Mouse (Mus musculus): ENCODE results near the gene Eps8l3. TPM values are rescaled to one million over a fixed set of nuclear protein-coding genes. Genes with fewer than 3 reads are reported as not detected.
"Not testable (repeated sequence)": the region's sequence is repeated elsewhere in the genome, so short reads cannot be mapped to it uniquely, and the experiment has no call there.

Gene Eps8l3
- polyA plus RNA-seq, 1 experiment: not detected

DNA sequence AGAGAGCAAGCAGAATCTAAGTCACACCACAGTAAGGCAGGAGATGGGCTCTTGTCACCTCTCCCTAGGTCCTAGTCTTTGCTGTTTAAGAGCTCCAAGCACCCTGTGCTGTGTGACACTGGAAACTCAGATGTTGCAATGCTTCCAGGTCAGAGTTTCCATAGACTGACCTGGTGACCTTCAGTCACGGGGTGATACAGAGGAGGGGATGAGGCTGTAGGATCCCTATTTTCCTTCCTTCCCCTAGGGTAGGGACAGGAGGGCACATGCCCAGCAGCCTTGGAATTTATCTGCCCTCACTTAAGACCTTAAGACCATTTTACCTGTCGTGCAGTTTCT, 27.4 kb upstream of the Eps8l3 start:
- no peak overlapping the region for H3K27ac ChIP-seq (ENCODE audit: insufficient read depth, low read depth, low read length)

DNA sequence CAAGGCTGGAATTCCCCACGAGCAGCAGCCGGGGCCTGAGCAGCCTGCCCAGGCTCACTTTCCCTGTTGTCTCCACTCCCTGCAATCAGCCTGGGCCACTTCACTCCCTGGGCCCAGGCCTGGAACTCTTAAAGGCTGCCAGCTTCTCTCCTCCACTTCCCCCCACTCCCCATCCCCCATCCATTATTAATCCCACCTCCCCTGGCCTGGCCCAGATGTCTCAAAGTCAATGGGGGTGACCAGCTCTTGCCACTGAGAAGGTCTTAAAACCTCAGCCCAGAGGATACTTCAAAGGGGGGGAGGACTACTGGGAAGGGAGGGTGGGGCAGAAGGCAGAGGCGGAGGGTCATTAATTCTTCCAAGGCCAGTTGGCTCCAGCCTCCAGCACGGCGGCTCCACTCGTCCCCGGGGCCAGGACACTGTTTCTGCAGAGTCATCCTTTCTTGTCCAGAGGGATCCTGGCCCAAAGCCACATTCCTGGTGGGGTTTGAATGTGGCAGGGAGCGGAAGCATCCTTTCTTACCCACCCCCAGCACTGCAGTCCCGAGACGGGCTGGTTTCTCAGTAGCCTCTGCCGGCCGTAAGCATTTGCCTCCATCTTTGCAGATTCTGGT, 26.5 kb upstream of the Eps8l3 start:
- Histone ChIP-seq H3K4me3 (ENCODE audit: insufficient read depth, low read length) (no peak overlapping the region), H3K4me1 (ENCODE audit: control insufficient read depth, insufficient read depth, low read length) (peaks cover 23% of the 10 kb centered on the region), H3K27ac (ENCODE audit: insufficient read depth, low read depth, low read length) (no peak overlapping the region)
- no peak for TF ChIP-seq CTCF (IDR thresholded peaks at IDR 0.05; ENCODE audit: low read depth, low read length)
- no peak for TF ChIP-seq POLR2A (IDR thresholded peaks at IDR 0.05; ENCODE audit: borderline replicate concordance, low read depth, low read length)

More for the DNA sequence above, 27.4 kb upstream of the Eps8l3 start:
- H3K4me3 ChIP-seq (ENCODE audit: insufficient read depth, low read length): no peak overlapping the region
- peaks cover 23% of the 10 kb centered on the region for H3K4me1 ChIP-seq (ENCODE audit: control insufficient read depth, insufficient read depth, low read length)
- no peak for TF ChIP-seq POLR2A (IDR thresholded peaks at IDR 0.05; ENCODE audit: borderline replicate concordance, low read depth, low read length)
- no peak for TF ChIP-seq CTCF (IDR thresholded peaks at IDR 0.05; ENCODE audit: low read depth, low read length)

DNA sequence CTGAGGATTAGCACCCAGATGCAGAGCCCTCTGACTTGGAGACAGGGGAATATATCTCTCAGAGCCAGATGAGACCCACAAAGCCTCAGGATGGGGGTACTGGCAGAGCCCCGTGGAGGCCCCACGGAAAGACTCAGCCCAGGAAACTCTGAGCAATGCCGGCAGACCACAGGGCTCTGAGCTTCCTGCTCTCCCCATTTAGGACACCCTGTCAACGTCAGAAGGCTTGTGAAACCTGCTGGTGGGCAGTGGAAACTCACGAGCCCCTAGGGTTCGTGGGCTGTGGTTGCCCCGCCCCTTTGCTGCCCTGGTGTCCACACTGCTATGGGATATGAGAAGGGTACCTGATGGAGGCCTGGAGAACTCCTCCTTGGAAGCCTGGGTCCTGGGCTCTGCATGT, 24.2 kb upstream of the Eps8l3 start:
- Histone ChIP-seq H3K4me3 (ENCODE audit: insufficient read depth, low read length) (no peak overlapping the region), H3K27ac (ENCODE audit: insufficient read depth, low read depth, low read length) (no peak overlapping the region), H3K4me1 (ENCODE audit: control insufficient read depth, insufficient read depth, low read length) (peaks cover 30% of the 10 kb centered on the region)
- no peak for TF ChIP-seq CTCF (IDR thresholded peaks at IDR 0.05; ENCODE audit: low read depth, low read length)
- TF ChIP-seq POLR2A (IDR thresholded peaks at IDR 0.05; ENCODE audit: borderline replicate concordance, low read depth, low read length): no peak

DNA sequence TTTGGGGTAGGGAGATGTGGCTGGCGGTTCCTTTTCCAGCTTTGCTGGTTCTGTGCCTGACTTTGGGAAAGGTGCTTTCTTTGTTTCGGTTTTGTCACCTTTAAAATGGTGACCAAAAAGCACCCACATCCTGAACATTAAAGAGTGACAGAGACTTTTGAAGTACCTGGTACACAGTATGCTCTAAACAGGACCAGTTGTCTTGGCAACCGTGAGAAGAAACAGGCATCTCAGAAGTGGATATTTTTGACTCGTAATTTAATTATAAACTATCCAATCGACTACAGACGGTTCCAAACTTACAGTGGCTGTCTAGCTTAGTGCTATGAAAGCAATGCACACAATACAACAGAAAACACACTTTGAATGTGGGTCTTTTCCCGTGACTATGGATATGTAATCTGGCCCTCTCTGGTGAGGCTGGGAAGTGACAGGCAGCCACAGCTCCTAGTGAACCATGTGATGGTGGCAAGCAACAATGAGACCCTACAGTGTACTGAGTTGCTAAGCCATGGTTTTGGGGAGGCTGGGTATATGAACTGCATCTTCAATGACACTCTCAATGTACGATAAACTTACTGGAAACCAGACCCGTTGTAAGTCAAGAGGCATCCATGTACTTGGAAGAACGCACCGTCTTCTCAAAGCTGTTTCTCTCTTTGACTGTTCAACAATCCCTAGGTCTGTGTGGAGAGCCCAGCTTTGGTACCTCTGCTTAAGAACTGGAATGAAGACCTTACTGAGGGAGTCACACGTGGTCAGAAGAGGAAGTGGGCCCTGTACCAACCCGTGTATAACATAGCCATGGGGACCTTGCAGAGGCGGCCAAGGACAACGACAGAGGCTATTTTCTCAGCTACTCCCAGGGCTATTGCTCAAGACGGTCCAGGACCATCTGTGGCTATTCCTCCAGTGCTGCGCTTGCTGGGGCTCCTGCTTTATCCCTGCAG, 23.5 kb upstream of the Eps8l3 start:
- no peak for TF ChIP-seq POLR2A (IDR thresholded peaks at IDR 0.05; ENCODE audit: borderline replicate concordance, low read depth, low read length)
- no peak for TF ChIP-seq CTCF (IDR thresholded peaks at IDR 0.05; ENCODE audit: low read depth, low read length)
- peaks cover 30% of the 10 kb centered on the region for H3K4me1 ChIP-seq (ENCODE audit: control insufficient read depth, insufficient read depth, low read length)
- no peak overlapping the region for H3K27ac ChIP-seq (ENCODE audit: insufficient read depth, low read depth, low read length)
- H3K4me3 ChIP-seq (ENCODE audit: insufficient read depth, low read length): no peak overlapping the region

DNA sequence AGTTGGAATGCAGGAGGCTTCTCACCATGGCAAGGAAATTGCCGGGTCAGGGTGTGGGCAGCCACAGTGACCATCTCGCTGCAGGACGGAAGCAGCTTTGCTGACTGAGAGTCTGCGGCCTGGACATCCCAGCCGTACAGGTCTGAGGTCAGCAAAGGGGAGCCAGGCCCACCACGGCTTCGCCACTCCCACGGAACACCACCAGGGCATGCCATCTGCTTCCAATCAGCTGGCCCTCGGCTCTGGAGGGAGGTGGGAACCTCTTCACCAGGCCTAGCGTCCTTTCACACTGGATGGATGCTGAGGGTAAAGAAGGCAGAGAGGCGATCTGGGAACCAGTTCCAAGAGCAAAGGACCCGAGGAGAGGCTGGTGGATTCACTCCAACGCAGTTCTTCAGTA, 21.7 kb upstream of the Eps8l3 start:
- peaks cover 26% of the 10 kb centered on the region for H3K4me1 ChIP-seq (ENCODE audit: control insufficient read depth, insufficient read depth, low read length)
- H3K27ac ChIP-seq (ENCODE audit: insufficient read depth, low read depth, low read length): no peak overlapping the region
- TF ChIP-seq POLR2A (IDR thresholded peaks at IDR 0.05; ENCODE audit: borderline replicate concordance, low read depth, low read length) (no peak), CTCF (IDR thresholded peaks at IDR 0.05; ENCODE audit: low read depth, low read length) (no peak)
- H3K4me3 ChIP-seq (ENCODE audit: insufficient read depth, low read length): no peak overlapping the region

DNA sequence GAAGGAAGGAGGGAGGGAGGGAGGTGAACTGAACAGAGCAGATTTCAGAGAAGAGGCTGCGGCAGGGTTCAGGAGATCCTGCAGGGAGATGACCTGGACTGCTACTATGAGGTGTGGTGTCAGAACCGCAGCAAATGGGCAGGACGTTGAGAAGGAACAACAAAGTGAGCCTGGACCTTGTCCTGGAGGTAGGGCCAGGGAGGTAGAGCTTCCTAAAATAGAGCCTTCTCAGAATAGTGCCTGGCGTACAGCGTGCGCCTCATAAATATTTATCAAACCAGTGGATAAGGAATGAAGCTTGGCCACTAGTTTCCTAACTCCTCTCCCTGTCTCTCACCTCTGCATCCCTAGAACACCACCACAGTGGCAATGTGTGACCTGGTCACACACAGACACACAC, 19.4 kb upstream of the Eps8l3 start:
- Histone ChIP-seq H3K27ac (ENCODE audit: insufficient read depth, low read depth, low read length) (no peak overlapping the region), H3K4me1 (ENCODE audit: control insufficient read depth, insufficient read depth, low read length) (peaks cover 30% of the 10 kb centered on the region), H3K4me3 (ENCODE audit: insufficient read depth, low read length) (no peak overlapping the region)
- no peak for TF ChIP-seq POLR2A (IDR thresholded peaks at IDR 0.05; ENCODE audit: borderline replicate concordance, low read depth, low read length)
- TF ChIP-seq CTCF (IDR thresholded peaks at IDR 0.05; ENCODE audit: low read depth, low read length): no peak

DNA sequence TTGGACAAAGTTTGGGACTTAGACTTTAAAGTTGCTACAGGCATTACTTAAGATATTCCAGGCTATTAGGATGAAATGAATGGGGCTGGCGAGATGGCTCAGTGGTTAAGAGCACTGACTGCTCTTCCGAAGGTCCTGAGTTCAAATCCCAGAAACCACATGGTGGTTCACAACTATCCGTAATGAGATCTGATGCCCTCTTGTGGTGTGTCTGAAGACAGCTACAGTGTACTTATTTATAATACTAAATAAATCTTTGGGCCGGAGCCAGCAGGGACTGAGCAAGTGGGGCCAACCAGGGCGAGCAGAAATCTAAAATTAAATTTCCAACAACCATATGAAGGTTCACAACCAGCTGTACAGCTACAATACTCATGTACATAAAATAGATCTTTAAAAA, 15.5 kb upstream of the Eps8l3 start:
- H3K4me3 ChIP-seq (ENCODE audit: insufficient read depth, low read length); H3K27ac ChIP-seq (ENCODE audit: insufficient read depth, low read depth, low read length): not testable (repeated sequence)
- H3K4me1 ChIP-seq (ENCODE audit: control insufficient read depth, insufficient read depth, low read length): peaks cover 18% of the 10 kb centered on the region

DNA sequence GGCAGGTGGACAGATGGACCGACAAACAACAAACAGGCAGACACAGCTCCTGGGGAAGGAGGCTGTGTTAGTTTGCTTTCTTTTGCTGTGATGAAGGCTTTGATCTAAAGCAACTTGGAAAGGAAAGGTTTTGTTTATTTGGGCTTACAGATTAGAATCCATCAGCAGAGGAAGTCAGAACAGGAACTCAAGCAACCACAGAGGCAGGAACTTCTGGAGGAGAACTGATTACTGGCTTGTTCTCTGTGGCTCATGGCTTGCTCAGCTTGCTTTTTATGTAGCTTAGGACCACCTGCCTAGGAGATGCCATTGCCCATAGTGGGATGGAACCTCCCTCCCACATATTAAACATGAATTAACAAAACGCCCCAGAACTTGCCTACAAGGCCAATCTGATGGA, 14.6 kb upstream of the Eps8l3 start:
- H3K27ac ChIP-seq (ENCODE audit: insufficient read depth, low read depth, low read length): peak overlapping the region; percentile 66
- TF ChIP-seq CTCF (IDR thresholded peaks at IDR 0.05; ENCODE audit: low read depth, low read length) (no peak), POLR2A (IDR thresholded peaks at IDR 0.05; ENCODE audit: borderline replicate concordance, low read depth, low read length) (no peak)
- H3K4me1 ChIP-seq (ENCODE audit: control insufficient read depth, insufficient read depth, low read length): peaks cover 14% of the 10 kb centered on the region
- no peak overlapping the region for H3K4me3 ChIP-seq (ENCODE audit: insufficient read depth, low read length)

DNA sequence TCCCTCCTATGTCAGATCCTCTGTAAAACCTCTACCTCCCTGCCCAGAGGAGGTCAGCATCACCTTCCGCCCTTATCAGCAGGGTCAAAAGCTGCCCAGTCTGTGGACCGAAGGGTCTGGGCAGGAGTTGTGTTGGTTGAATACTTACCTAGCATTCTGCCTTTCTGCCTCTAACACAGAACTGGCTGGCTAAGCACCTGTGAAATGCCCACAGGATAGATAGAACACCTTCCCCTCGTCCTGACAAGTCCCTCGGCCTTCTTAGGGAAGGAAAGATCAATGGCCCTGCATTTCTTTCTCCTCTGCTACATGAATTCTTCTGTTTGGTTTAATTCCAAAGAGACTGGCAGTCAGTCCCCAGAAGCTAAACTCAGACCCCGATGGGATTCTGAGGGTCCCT, 13.6 kb upstream of the Eps8l3 start:
- no peak overlapping the region for H3K27ac ChIP-seq (ENCODE audit: insufficient read depth, low read depth, low read length)
- H3K4me1 ChIP-seq (ENCODE audit: control insufficient read depth, insufficient read depth, low read length): peaks cover 14% of the 10 kb centered on the region
- TF ChIP-seq POLR2A (IDR thresholded peaks at IDR 0.05; ENCODE audit: borderline replicate concordance, low read depth, low read length): no peak
- TF ChIP-seq CTCF (IDR thresholded peaks at IDR 0.05; ENCODE audit: low read depth, low read length): no peak

DNA sequence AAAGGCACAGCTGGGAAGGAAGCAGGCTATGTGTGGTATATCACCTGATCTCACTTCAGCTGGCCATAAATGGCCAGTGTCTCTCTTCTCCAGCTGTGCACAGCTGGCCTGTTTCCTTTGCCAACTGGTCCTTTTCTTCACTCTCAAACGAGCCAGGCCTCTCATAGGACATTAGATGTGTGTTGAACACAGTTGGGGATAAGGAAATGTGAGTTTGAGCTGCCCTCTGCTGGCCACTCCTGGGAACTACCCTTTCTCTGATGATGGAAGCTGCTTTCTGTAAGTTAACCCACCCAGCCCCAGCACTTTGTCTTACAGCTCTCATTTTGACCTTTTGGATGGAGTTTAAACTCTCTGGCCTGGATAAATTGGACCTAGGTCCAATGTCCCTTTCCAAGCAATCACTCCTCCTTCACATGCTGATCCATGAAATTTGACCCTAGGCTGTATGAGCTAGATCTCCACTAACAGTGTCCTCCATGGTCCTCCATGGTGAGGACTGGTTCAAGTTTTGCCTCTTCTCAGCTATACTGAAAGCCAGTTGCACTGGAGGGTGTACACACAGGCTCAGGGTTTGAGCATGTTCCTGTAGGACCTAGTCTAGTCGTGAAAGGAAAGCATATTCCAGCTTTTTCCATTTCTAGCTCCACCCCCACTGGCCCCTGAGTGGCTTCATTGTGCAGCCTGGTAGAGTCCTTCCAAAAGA, 13.0 kb upstream of the Eps8l3 start:
- Histone ChIP-seq H3K4me1 (ENCODE audit: control insufficient read depth, insufficient read depth, low read length) (peaks cover 14% of the 10 kb centered on the region), H3K4me3 (ENCODE audit: insufficient read depth, low read length) (no peak overlapping the region), H3K27ac (ENCODE audit: insufficient read depth, low read depth, low read length) (no peak overlapping the region)
- TF ChIP-seq CTCF (IDR thresholded peaks at IDR 0.05; ENCODE audit: low read depth, low read length) (peak; percentile 27; the same call in 1 of the 2 replicates), POLR2A (IDR thresholded peaks at IDR 0.05; ENCODE audit: borderline replicate concordance, low read depth, low read length) (no peak)

More for the DNA sequence above, 13.6 kb upstream of the Eps8l3 start:
- H3K4me3 ChIP-seq (ENCODE audit: insufficient read depth, low read length): no peak overlapping the region

Data from bone marrow macrophage, adult 2 months (primary cell).